Mouse (Mus musculus): ENCODE data around the gene Car9. TPM values are rescaled to one million over a fixed set of nuclear protein-coding genes. Genes with fewer than 3 reads are reported as not detected.

The Car9 gene
- polyA plus RNA-seq, 1 experiment = 36.6 TPM

DNA sequence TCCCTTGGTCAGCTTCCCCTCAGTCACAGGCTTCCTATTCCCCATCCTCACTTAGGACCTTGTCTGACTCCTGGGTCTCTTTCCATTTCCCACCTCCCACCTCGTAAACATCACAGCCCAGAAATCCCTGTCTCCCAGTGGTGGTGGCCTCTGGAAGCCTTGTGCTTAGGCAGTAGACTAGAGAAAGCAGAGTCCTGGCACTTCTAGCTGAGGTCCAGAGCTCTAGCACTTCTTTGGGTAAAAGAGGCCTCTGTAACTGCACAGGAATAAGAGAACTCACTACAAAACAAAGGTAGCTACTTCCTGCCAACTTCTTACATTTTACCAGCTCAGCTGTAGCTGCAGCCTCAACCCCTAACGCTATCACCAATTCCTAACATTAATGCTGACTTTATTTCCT is 54.2 kb downstream of the Car9 start:
- TF ChIP-seq CTCF (IDR thresholded peaks at IDR 0.05; ENCODE audit: extremely low read depth, insufficient read length, insufficient replicate concordance, low read depth, low read length) = no peak
- TF ChIP-seq POLR2A (IDR thresholded peaks at IDR 0.05; ENCODE audit: low read depth, low read length) = no peak
- 13% methylated on average over 2 of the region's 2 CpGs for whole genome bisulfite sequencing
- Histone ChIP-seq H3K4me1 (ENCODE audit: control insufficient read depth, insufficient read depth, insufficient read length, low read length) (peaks cover 17% of the 10 kb centered on the region; the same call in 1 of the 2 replicates), H3K27ac (ENCODE audit: insufficient read depth, low read depth, low read length) (peak overlapping the region; percentile 83), H3K27me3 (ENCODE audit: control insufficient read depth, insufficient read depth, low read length) (no peaks in the 10 kb centered on the region), H3K4me3 (ENCODE audit: low read depth, low read length) (peak overlapping the region; percentile 56), H3K36me3 (ENCODE audit: control insufficient read depth, insufficient read depth, low read length) (peaks cover 23% of the 10 kb centered on the region)

- 1% methylated on average over 16 of the region's 16 CpGs for WGBS
- H3K36me3 ChIP-seq (ENCODE audit: control insufficient read depth, insufficient read depth, low read length) = peaks cover 23% of the 10 kb centered on the region
- peak overlapping the region; percentile 93 for H3K27ac ChIP-seq (ENCODE audit: insufficient read depth, low read depth, low read length)
- H3K27me3 ChIP-seq (ENCODE audit: control insufficient read depth, insufficient read depth, low read length) = no peaks in the 10 kb centered on the region
- peaks cover 17% of the 10 kb centered on the region; the same call in 1 of the 2 replicates for H3K4me1 ChIP-seq (ENCODE audit: control insufficient read depth, insufficient read depth, insufficient read length, low read length)
- H3K4me3 ChIP-seq (ENCODE audit: low read depth, low read length) = peak overlapping the region; percentile 84
- TF ChIP-seq CTCF (IDR thresholded peaks at IDR 0.05; ENCODE audit: extremely low read depth, insufficient read length, insufficient replicate concordance, low read depth, low read length) = no peak
- TF ChIP-seq POLR2A (IDR thresholded peaks at IDR 0.05; ENCODE audit: low read depth, low read length) = no peak
Observed at GRCm38 (mm10) chr4:43561436-43561996, 54.8 kb downstream of the Car9 start.

- WGBS = under 1% methylated on average over 62 of the region's 62 CpGs
- H3K4me3 ChIP-seq (ENCODE audit: low read depth, low read length) = peak within 1 kb of the TSS; percentile 84
Observed at GRCm38 (mm10) chr4:43561997-43562768, 55.4 kb downstream of the Car9 start, which contains the start of the genes Creb3 and Tln1. Gene Creb3, plus strand, starts transcription at chr4:43562332. Gene Tln1, minus strand, starts transcription at chr4:43562691.

DNA sequence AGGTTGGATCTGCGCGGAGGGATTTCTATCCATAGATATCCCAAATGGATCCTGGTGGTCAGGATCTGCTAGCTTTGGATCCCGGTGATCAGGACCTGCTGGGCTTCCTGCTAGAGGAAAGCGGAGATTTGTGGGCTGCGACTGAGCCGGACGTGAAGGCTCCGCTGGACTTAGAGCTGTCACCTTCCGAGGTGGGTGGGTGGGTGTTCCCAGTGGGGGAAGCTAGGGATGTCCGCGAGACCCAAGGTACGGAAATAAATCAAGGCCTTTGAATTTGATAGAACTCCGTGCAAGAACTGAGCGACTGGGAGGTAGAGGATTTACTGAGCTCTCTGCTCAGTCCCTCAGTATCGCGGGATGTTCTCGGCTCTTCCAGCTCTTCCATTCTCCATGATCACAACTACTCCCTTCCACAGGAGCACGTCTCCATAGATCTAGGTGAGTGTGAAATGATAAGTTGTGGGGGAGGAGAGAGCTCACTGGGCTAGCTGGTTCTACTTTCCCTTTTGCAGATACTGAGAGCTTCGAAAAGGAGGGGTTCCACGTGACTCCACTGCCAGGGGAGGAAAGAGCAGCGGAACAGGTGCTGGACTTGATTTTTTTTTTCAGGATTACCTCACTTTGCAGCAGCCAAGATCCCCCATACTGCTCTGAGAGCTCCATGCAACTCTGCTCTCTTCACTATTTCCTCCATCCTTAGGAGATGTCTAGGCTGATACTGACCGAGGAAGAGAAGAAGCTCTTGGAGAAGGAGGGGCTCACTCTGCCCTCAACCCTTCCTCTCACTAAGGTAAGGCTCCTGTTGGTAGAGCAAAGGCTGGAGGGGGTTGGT is 56.2 kb downstream of the Car9 start:
- TF ChIP-seq POLR2A (IDR thresholded peaks at IDR 0.05; ENCODE audit: low read depth, low read length) = no peak
- no peak for TF ChIP-seq CTCF (IDR thresholded peaks at IDR 0.05; ENCODE audit: extremely low read depth, insufficient read length, insufficient replicate concordance, low read depth, low read length)
- WGBS = 2% methylated on average over 22 of the region's 22 CpGs
- peak overlapping the region; percentile 84 for H3K4me3 ChIP-seq (ENCODE audit: low read depth, low read length)
- H3K27me3 ChIP-seq (ENCODE audit: control insufficient read depth, insufficient read depth, low read length) = no peaks in the 10 kb centered on the region
- peak overlapping the region; percentile 84 for H3K27ac ChIP-seq (ENCODE audit: insufficient read depth, low read depth, low read length)
- H3K36me3 ChIP-seq (ENCODE audit: control insufficient read depth, insufficient read depth, low read length) = peaks cover 33% of the 10 kb centered on the region
- H3K4me1 ChIP-seq (ENCODE audit: control insufficient read depth, insufficient read depth, insufficient read length, low read length) = peaks cover 17% of the 10 kb centered on the region; the same call in 1 of the 2 replicates

More at GRCm38 (mm10) chr4:43561997-43562768, 55.4 kb downstream of the Car9 start, which contains the start of the genes Creb3 and Tln1:
- H3K27me3 ChIP-seq (ENCODE audit: control insufficient read depth, insufficient read depth, low read length) = no peaks in the 10 kb centered on the region
- peaks cover 17% of the 10 kb centered on the region; the same call in 1 of the 2 replicates for H3K4me1 ChIP-seq (ENCODE audit: control insufficient read depth, insufficient read depth, insufficient read length, low read length)
- TF ChIP-seq POLR2A (IDR thresholded peaks at IDR 0.05; ENCODE audit: low read depth, low read length) (peak; percentile 57), CTCF (IDR thresholded peaks at IDR 0.05; ENCODE audit: extremely low read depth, insufficient read length, insufficient replicate concordance, low read depth, low read length) (no peak)
- peak within 1 kb of the TSS; percentile 93 for H3K27ac ChIP-seq (ENCODE audit: insufficient read depth, low read depth, low read length)
- H3K36me3 ChIP-seq (ENCODE audit: control insufficient read depth, insufficient read depth, low read length) = peaks cover 25% of the 10 kb centered on the region

Other genes starting within 250 kb of the Car9 start
- gene Atp8b5, start 239.8 kb upstream of the Car9 start, polyA plus RNA-seq (2012; rRNA removed) = 0.03 and 0.11 TPM in 2 replicates
- 9.4 and 11.2 TPM in 2 replicates for gene Rusc2, start 125.0 kb upstream of the Car9 start, polyA plus RNA-seq (2012; rRNA removed)
- gene Fam166b, start 77.8 kb upstream of the Car9 start, polyA plus RNA-seq (2012; rRNA removed) = 0.24 TPM in 1 of 2 replicates, not detected in the other
- 45.8 and 77.6 TPM in 2 replicates for gene Tesk1, start 65.0 kb upstream of the Car9 start, polyA plus RNA-seq (2012; rRNA removed)
- 2.8 and 11.4 TPM in 2 replicates for gene Cd72, start 52.3 kb upstream of the Car9 start, polyA plus RNA-seq (2012; rRNA removed)
- gene Sit1, start 23.2 kb upstream of the Car9 start, polyA plus RNA-seq (2012; rRNA removed) = 0.96 and 1.9 TPM in 2 replicates
- gene Ccdc107, start 14.1 kb upstream of the Car9 start, polyA plus RNA-seq (2012; rRNA removed) = 365 and 503 TPM in 2 replicates
- gene Arhgef39, start 7.3 kb upstream of the Car9 start, polyA plus RNA-seq (2012; rRNA removed) = 21.6 and 38.3 TPM in 2 replicates
- gene Tpm2, start 16.8 kb downstream of the Car9 start, polyA plus RNA-seq (2012; rRNA removed) = 31.6 and 37.0 TPM in 2 replicates
- 66.9 and 133 TPM in 2 replicates for gene Creb3, start 55.4 kb downstream of the Car9 start, polyA plus RNA-seq (2012; rRNA removed)
- 47.2 and 78.0 TPM in 2 replicates for gene Tln1, start 55.7 kb downstream of the Car9 start, polyA plus RNA-seq (2012; rRNA removed)
- gene Rgp1, start 71.7 kb downstream of the Car9 start, polyA plus RNA-seq (2012; rRNA removed) = 20.2 and 31.9 TPM in 2 replicates
- 5.3 and 7.6 TPM in 2 replicates for gene Gba2, start 71.9 kb downstream of the Car9 start, polyA plus RNA-seq (2012; rRNA removed)
- not detected in 2 replicates for gene Msmp, start 77.5 kb downstream of the Car9 start, polyA plus RNA-seq (2012; rRNA removed)
- 5.8 and 6.3 TPM in 2 replicates for gene Npr2, start 125.0 kb downstream of the Car9 start, polyA plus RNA-seq (2012; rRNA removed)
- gene Spag8, start 146.6 kb downstream of the Car9 start, polyA plus RNA-seq (2012; rRNA removed) = 0.39 and 0.63 TPM in 2 replicates
- gene Hint2, start 149.5 kb downstream of the Car9 start, polyA plus RNA-seq (2012; rRNA removed) = 59.9 and 73.8 TPM in 2 replicates
- 3.0 and 4.3 TPM in 2 replicates for gene Tmem8b, start 162.0 kb downstream of the Car9 start, polyA plus RNA-seq (2012; rRNA removed)
- not detected in 2 replicates for gene Fam221b, start 162.2 kb downstream of the Car9 start, polyA plus RNA-seq (2012; rRNA removed)
- gene Olfr70, start 193.8 kb downstream of the Car9 start, polyA plus RNA-seq (2012; rRNA removed) = not detected in 2 replicates
- gene Olfr71, start 203.3 kb downstream of the Car9 start, polyA plus RNA-seq (2012; rRNA removed) = not detected in 2 replicates
- gene Hrct1, start 220.2 kb downstream of the Car9 start, polyA plus RNA-seq (2012; rRNA removed) = 1.0 and 2.0 TPM in 2 replicates
- gene Spaar, start 223.1 kb downstream of the Car9 start, polyA plus RNA-seq (2012; rRNA removed) = 0.28 and 1.1 TPM in 2 replicates

Measured in small intestine, adult 2 months (tissue).